Mouse (Mus musculus) brain, embryonic 14.5 days (tissue): Measurements from ENCODE around the gene Rnf182.

Source experiments
- CTCF ChIP-seq: fragments of 200-500 bp; IDR thresholded peaks from 2 replicates; pipeline ENCODE4 v1.5.1; 2012; ENCODE audit warnings: inconsistent platforms, mild to moderate bottlenecking, moderate library complexity, borderline replicate concordance; ENCODE audit not compliant: insufficient read depth, insufficient read length; ENCODE audit errors: extremely low read depth
- POLR2A ChIP-seq: fragments of 200-500 bp; IDR thresholded peaks from 2 replicates; pipeline ENCODE4 v1.6.1; 2012; ENCODE audit warnings: mild to moderate bottlenecking, inconsistent platforms, borderline replicate concordance; ENCODE audit not compliant: poor library complexity, insufficient read depth, insufficient read length, severe bottlenecking; ENCODE audit errors: extremely low read depth

DNA sequence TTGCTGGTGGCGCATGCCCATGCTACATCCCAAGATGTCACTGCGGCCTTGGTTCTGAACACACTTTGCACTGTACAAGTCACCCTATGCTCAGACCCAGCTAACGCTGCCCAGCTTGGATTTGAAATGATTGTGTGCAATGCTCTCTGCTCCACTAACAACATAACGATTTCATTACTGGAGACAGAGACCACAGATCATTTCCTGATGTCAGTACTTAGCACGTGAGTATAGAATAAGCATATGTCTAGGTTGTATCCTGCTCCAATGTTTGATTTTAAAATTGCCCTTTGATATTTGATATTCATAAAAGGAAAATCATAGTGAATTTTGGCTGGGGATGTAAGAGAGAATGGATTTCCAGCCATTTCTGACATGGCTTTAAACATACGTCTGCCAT, 3.5 kb upstream of the Rnf182 start:
- TF ChIP-seq CTCF, result no peak
- no peak for TF ChIP-seq POLR2A
